Mouse (Mus musculus): ENCODE measurements at regions not wholly inside any gene's neighbourhood (a gene's known extent, or its start where the extent isn't known, plus 50 kb on each side); places are given as distances from the start of the nearest gene placed in this dataset.

DNA sequence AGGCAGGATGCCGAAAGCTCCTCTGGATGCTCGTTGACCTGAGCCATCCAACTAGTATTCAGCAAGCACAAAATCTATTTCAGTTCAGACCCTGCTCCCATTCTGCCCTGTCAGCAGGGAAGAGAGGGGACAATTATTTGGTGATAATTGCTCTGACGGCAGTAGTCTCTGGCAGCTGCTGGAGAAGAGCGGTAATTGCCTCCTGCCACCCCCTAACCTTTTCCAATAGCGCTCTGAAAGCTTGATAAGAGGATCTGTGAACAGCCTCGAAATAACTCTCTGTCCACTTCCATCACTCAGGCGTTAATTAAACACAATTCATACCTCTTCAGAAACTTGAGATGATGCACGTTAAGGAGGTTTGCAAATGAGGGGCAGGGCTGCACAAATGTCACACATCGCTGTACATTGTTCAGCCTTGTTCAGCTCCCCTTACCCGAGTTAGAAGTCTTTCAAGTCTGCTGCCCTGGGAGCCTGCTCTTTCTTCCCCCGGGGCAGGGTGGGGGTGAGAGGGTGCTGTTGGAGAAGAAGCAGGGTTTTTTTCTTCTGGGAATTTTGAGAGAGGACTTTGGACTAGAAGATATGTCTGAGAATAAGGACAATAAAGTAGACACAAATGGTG is 182.2 kb upstream of the Map3k1 start:
- TF ChIP-seq CHD2 (IDR thresholded peaks at IDR 0.05; ENCODE audit: low read depth, low read length) (no peak), ZC3H11A (IDR thresholded peaks at IDR 0.05; ENCODE audit: borderline replicate concordance, low read depth, low read length) (no peak), HCFC1 (IDR thresholded peaks at IDR 0.05; ENCODE audit: borderline replicate concordance, insufficient read depth, low read length) (no peak)

Measured in ES-E14 (cell line).